Mouse (Mus musculus) monocyte, adult 2 months (primary cell): Measurements from ENCODE around the gene Trh.

ENCODE experiments used
- DNase-seq, 2 experiments: peaks; one replicate each; pipeline ENCODE4 v3.0.0; 2022; ENCODE audit warnings: low spot score in 2 of 2, low read depth in 1 of 2

Gene Trh

DNA sequence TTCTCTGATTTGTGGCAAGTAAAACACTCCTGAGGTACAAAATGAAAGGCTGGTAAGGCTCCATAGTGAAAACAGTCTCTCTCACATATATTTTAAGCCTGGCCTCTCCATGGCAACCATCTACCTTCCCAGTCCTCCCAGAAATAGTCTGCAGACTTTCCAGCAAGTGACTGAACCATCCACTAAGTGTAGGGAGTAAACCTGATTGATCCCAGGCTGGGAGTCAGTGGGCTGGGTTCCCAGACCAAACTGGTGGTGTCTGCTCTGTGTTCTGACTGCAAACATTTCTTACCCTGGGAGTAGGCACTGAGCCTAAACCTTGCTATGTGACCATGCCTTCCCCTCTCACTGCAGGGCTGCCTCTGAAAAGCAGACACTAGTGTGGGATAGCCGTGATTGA lies 19.5 kb downstream of the Trh start:
- DNase-seq: no peak

- no peak for DNase-seq
Measured at GRCm38 (mm10) chr6:92222021-92222420, 22.4 kb downstream of the Trh start.

- DNase-seq: no peak
Measured at GRCm38 (mm10) chr6:92221604-92222003, 22.8 kb downstream of the Trh start.

GRCm38 (mm10) chr6:92219445-92219844 lies 25.0 kb downstream of the Trh start:
- DNase-seq: no peak

- peak; percentile 58 to 83 for DNase-seq
Measured at GRCm38 (mm10) chr6:92214773-92215449, 29.5 kb downstream of the Trh start, which contains the start of gene Rbsn. Rbsn (minus strand) TSS chr6:92214925.

- peak in 1 of 2 experiments; percentile 6 for DNase-seq
Measured at GRCm38 (mm10) chr6:92214055-92214772, 30.2 kb downstream of the Trh start.

DNA sequence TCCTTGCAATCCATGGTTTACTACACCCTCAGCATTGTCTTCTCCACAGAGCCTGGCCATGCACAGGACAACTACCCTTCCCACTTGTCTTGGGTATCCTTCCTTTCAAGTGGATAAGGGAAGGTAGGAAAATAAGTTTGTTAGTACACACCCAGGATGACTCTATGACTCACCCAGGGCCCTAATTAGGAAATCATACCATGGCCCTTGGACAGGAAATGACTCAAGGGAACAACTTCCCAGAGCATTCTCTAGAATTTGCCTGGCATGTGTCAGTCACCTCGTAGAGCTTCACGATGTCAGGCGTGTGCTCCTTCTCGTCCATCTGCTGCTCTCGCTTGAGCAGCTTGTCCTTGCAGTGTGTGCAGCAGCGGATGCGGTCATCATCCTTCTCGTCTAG lies 45.0 kb downstream of the Trh start:
- DNase-seq: no peak
